Mouse (Mus musculus) CH12.LX (cell line): ENCODE measurements around the gene H1f0. TPM values are rescaled to one million over a fixed set of nuclear protein-coding genes. Genes with fewer than 3 reads are reported as not detected.
A peak's percentile ranks its signal among the peaks of the same experiment; 100 is the strongest.

ENCODE experiments used
- DNase-seq: peaks from one replicate; pipeline ENCODE4 v3.0.0-alpha.2; 2013; ENCODE audit errors: extremely low read depth
- H3K27ac ChIP-seq: 2 replicates; pipeline ENCODE4 v1.5.1; 2012; ENCODE audit warnings: low read depth, mild to moderate bottlenecking, control low read depth, moderate library complexity; ENCODE audit not compliant: insufficient read depth
- H3K27me3 ChIP-seq: replicated peaks from 2 replicates; pipeline ENCODE3; 2012; ENCODE audit warnings: inconsistent platforms
- H3K36me3 ChIP-seq, 2 experiments: replicated peaks in 1 of 2; 2 replicates each; pipeline versions ENCODE3 to v1.6.1; 2012; ENCODE audit warnings: inconsistent platforms in 1 of 2, low read length in 1 of 2, mild to moderate bottlenecking in 1 of 2, mixed read lengths in 1 of 2, moderate library complexity in 1 of 2; ENCODE audit not compliant: control insufficient read depth in 1 of 2, insufficient read depth in 1 of 2
- H3K4me1 ChIP-seq, 2 experiments: 2 replicates each; pipeline ENCODE4 v1.6.1; 2012; ENCODE audit warnings: inconsistent platforms in 1 of 2, moderate library complexity in 1 of 2; ENCODE audit not compliant: insufficient read depth in 2 of 2, control insufficient read depth in 1 of 2
- H3K4me2 ChIP-seq: 2 replicates; pipeline ENCODE4 v1.6.1; 2012; ENCODE audit warnings: low read depth, mild to moderate bottlenecking, control low read depth; ENCODE audit not compliant: poor library complexity, insufficient read depth, severe bottlenecking
- H3K4me3 ChIP-seq, 3 experiments: fragments of 150-350 bp in 1 of 3; sonication (generic) in 1 of 3; replicated peaks in 1 of 3; 2 replicates each; pipeline versions ENCODE3 to v1.5.1; 2011 to 2012; ENCODE audit warnings: low read depth in 2 of 3, low read length in 2 of 3, mild to moderate bottlenecking in 2 of 3, moderate library complexity in 2 of 3, control low read depth in 1 of 3, improper control_type of control experiment in 1 of 3, inconsistent platforms in 1 of 3, mixed read lengths in 1 of 3; ENCODE audit not compliant: poor library complexity in 1 of 3
- H3K79me2 ChIP-seq: replicated peaks from 2 replicates; pipeline ENCODE4 v1.6.1; 2012; ENCODE audit warnings: mild to moderate bottlenecking, moderate library complexity; ENCODE audit not compliant: control insufficient read depth, poor library complexity, insufficient read depth, severe bottlenecking; ENCODE audit errors: extremely low read depth
- H3K9ac ChIP-seq: 2 replicates; pipeline ENCODE4 v1.6.1; 2012; ENCODE audit warnings: low read depth, mild to moderate bottlenecking, control low read depth, moderate library complexity; ENCODE audit not compliant: insufficient read depth
- H3K9me3 ChIP-seq: replicated peaks from 2 replicates; pipeline ENCODE3; 2012; ENCODE audit warnings: low read length, inconsistent platforms, mixed read lengths
- CHD2 ChIP-seq: IDR thresholded peaks from 2 replicates; pipeline ENCODE4 v1.6.1; 2011; ENCODE audit warnings: low read length, improper control_type of control experiment
- ELF1 ChIP-seq: IDR thresholded peaks from 2 replicates; pipeline ENCODE4 v1.6.1; 2014; ENCODE audit warnings: low read depth, mild to moderate bottlenecking, inconsistent platforms, low read length, improper control_type of control experiment
- IRF4 ChIP-seq: IDR thresholded peaks from 2 replicates; pipeline ENCODE4 v1.6.1; 2014; ENCODE audit warnings: low read depth, mild to moderate bottlenecking, inconsistent platforms, low read length, improper control_type of control experiment
- KAT2A ChIP-seq: IDR thresholded peaks from 2 replicates; pipeline ENCODE4 v1.6.1; 2012; ENCODE audit warnings: low read length, improper control_type of control experiment, inconsistent platforms; ENCODE audit not compliant: insufficient replicate concordance
- MAFK ChIP-seq: IDR thresholded peaks from 2 replicates; pipeline ENCODE4 v1.6.1; 2011; ENCODE audit warnings: low read length, improper control_type of control experiment; ENCODE audit not compliant: insufficient replicate concordance
- MAZ ChIP-seq: IDR thresholded peaks from 2 replicates; pipeline ENCODE4 v1.6.1; 2012; ENCODE audit warnings: low read depth, mild to moderate bottlenecking, inconsistent platforms, low read length, improper control_type of control experiment, moderate library complexity
- MEF2A ChIP-seq: IDR thresholded peaks from 2 replicates; pipeline ENCODE4 v1.6.1; 2014; ENCODE audit warnings: low read depth, mild to moderate bottlenecking, inconsistent platforms, low read length, improper control_type of control experiment, borderline replicate concordance
- RAD21 ChIP-seq: IDR thresholded peaks from 2 replicates; pipeline ENCODE4 v1.6.1; 2011; ENCODE audit warnings: low read depth, mild to moderate bottlenecking, low read length, improper control_type of control experiment, moderate library complexity
- SIN3A ChIP-seq: IDR thresholded peaks from 2 replicates; pipeline ENCODE4 v1.6.1; 2012; ENCODE audit warnings: low read length, improper control_type of control experiment, inconsistent platforms
- SMC3 ChIP-seq: IDR thresholded peaks from 2 replicates; pipeline ENCODE4 v1.6.1; 2011; ENCODE audit warnings: low read depth, low read length, improper control_type of control experiment
- TCF12 ChIP-seq: IDR thresholded peaks from 2 replicates; pipeline ENCODE4 v1.6.1; 2014; ENCODE audit warnings: low read depth, mild to moderate bottlenecking, inconsistent platforms, low read length, improper control_type of control experiment
- USF1 ChIP-seq: IDR thresholded peaks from 2 replicates; pipeline ENCODE4 v1.6.1; 2014; ENCODE audit warnings: low read depth, mild to moderate bottlenecking, inconsistent platforms, low read length, improper control_type of control experiment
- USF2 ChIP-seq: conservative IDR thresholded peaks from 2 replicates; pipeline ENCODE4 v1.6.1; 2011; ENCODE audit warnings: low read depth, low read length, improper control_type of control experiment
- ZNF384 ChIP-seq: IDR thresholded peaks from 2 replicates; pipeline ENCODE4 v1.6.1; 2012; ENCODE audit warnings: low read depth, low read length, improper control_type of control experiment, inconsistent platforms
- dilution Hi-C: fragments of 300-500 bp; cut with MboI; formaldehyde crosslinking; loops from 2 replicates; pipeline ENCODE4 v1.14.3; 2020; ENCODE audit warnings: low sequenced_read_pairs; ENCODE audit not compliant: extremely low pct_unique_long_range_greater_than_20kb, extremely low pct_ligation_motif_present
- in situ Hi-C: fragments of 300-500 bp; cut with MboI; formaldehyde crosslinking; loops from 3 replicates; pipeline ENCODE4 v1.14.3; 2019; ENCODE audit warnings: low sequenced_read_pairs, low pct_ligation_motif_present, low pct_unique_long_range_greater_than_20kb, mixed read lengths
- polyA plus RNA-seq: library from polyadenylated mRNA; unstranded; fragments of >175 nt; gene quantifications from 2 replicates; pipeline ENCODE4 v1.2.1, GENCODE M21; 2012; ENCODE audit warnings: low read depth; ENCODE audit not compliant: insufficient read length
- total RNA-seq, 2 experiments: library from RNA; depleted of rRNA; stranded (reverse); fragments of 300-350 nt in 1 of 2; fragments of >200 nt in 1 of 2; gene quantifications; 2 replicates each; pipeline ENCODE4 v1.2.3; 2012 to 2014

H1f0 gene
- total and polyA plus RNA-seq, 3 experiments = 11.9 to 100 (median 15.9) TPM

GRCm38 (mm10) chr15:79071117-79072039 lies 43.1 kb downstream of the H1f0 start (continued):
- TF ChIP-seq MAZ = no peak; the same call in 1 of the 2 replicates

DNA sequence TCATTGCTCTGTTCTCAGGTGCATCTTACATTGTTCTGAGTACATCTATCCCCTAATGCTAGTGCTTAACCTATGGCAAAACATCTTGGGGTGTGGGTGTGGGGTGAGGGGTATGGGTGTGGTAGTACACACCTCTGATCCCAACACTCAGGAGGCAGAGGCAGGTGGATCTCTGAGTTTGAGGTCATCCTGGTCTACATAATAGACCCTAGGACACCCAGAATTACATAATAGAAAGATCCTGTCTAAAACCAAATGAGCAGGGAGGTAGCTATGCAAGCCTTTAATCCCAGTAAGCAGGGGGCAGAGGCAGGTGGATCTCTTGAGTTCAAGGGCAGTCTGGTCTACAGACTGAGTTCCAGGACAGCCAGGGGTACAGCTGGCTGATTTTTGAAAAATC lies 45.5 kb downstream of the H1f0 start:
- Histone ChIP-seq H3K9ac (peak overlapping the region; percentile 73; the same call in 1 of the 2 replicates), H3K4me2 (peak overlapping the region; percentile 98; the same call in 1 of the 2 replicates), H3K4me1 (peaks cover 3 to 57% of the 10 kb centered on the region in 2 experiments), H3K36me3 (peaks cover 19 to 27% of the 10 kb centered on the region in 2 experiments), H3K79me2 (peaks cover 31% of the 10 kb centered on the region), H3K4me3 (no peak overlapping the region), H3K9me3 (no peaks in the 10 kb centered on the region), H3K27me3 (no peaks in the 10 kb centered on the region), H3K27ac (no peak overlapping the region)
- no peak for DNase-seq
- TF ChIP-seq USF1 = no peak
- TF ChIP-seq USF2 = no peak
- no peak for TF ChIP-seq MEF2A
- TF ChIP-seq SMC3 = no peak
- no peak for TF ChIP-seq ELF1
- TF ChIP-seq IRF4 = no peak
- TF ChIP-seq TCF12 = no peak
- no peak for TF ChIP-seq MAFK
- no peak for TF ChIP-seq KAT2A
- dilution Hi-C loops = no loop called here
- in situ Hi-C loops = loop anchor here (5.0 kb wide), 1 partner anchor 36 kb away; no protein-coding TSS in a partner anchor

- Histone ChIP-seq H3K4me3 (peak overlapping the region; percentile 72 to 97 (median 82)), H3K9ac (peak overlapping the region; percentile 73), H3K27ac (peak overlapping the region; percentile 61; the same call in 1 of the 2 replicates), H3K9me3 (no peaks in the 10 kb centered on the region), H3K4me2 (peak overlapping the region; percentile 98), H3K79me2 (peaks cover 35% of the 10 kb centered on the region), H3K4me1 (peaks cover 3 to 57% of the 10 kb centered on the region in 2 experiments), H3K27me3 (no peaks in the 10 kb centered on the region), H3K36me3 (peaks cover 26 to 34% of the 10 kb centered on the region in 2 experiments)
- in situ Hi-C loops = loop anchor here (5.0 kb wide), 1 partner anchor 37 kb away; no protein-coding TSS in a partner anchor
- DNase-seq = no peak
- TF ChIP-seq SIN3A (no peak), CHD2 (no peak), ZNF384 (peak; percentile 88), MAFK (no peak), ELF1 (no peak), RAD21 (no peak), MEF2A (no peak)
- dilution Hi-C loops = no loop called here
Measured at GRCm38 (mm10) chr15:79074446-79074845, 46.2 kb downstream of the H1f0 start.
